2 mouse cellular contexts compared by ENCODE assay signal in the genomic region with DNA sequence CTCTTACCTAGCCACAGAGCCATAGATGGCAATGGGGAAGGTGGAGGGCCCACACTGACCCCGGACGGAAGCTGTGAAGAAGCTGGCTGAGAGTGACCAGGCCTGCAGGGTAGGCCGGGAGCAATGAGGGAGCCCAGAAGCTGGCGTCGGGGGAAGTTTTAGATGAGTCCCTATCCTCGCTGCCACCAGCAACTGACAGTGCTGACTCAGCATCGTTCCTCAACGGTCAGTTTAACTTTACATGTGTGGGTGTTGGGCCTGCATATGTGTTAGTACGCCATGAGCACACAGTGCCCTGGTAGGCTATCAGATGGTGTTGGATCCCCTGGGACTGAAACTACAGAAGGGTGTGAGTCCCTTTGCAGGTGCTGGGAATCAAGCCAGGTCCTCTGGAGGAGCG.
TF ChIP-seq lines count a peak whose summit lies in the region.

No protein-coding gene starts in this region.

TF ChIP-seq in CH12.LX, 34 proteins besides CTCF, POLR2A, EP300 and RAD21:
- TF ChIP-seq POLR2AphosphoS2 (IDR thresholded peaks at IDR 0.05; ENCODE audit: low read depth, low read length) (no peak), MAFK (IDR thresholded peaks at IDR 0.05; ENCODE audit: insufficient replicate concordance, low read length) (peak; percentile 94), CHD2 (IDR thresholded peaks at IDR 0.05; ENCODE audit: low read length) (no peak)
TF ChIP-seq in CH12.LX: peak in this region for 1.

TF ChIP-seq in ES-E14, 5 proteins besides CTCF, POLR2A, EP300 and RAD21:
- no peak for TF ChIP-seq HCFC1 (IDR thresholded peaks at IDR 0.05; ENCODE audit: borderline replicate concordance, insufficient read depth, low read length)
- no peak for TF ChIP-seq CHD2 (IDR thresholded peaks at IDR 0.05; ENCODE audit: low read depth, low read length)
- TF ChIP-seq ZNF384 (IDR thresholded peaks at IDR 0.05; ENCODE audit: low read depth, low read length) = no peak
- no peak for TF ChIP-seq ZC3H11A (IDR thresholded peaks at IDR 0.05; ENCODE audit: borderline replicate concordance, low read depth, low read length)
- TF ChIP-seq MAFK (IDR thresholded peaks at IDR 0.05; ENCODE audit: insufficient read depth, low read depth, low read length) = peak; percentile 86
TF ChIP-seq in ES-E14: peak in this region for 1.
